Mouse (Mus musculus): Measurements from ENCODE around the gene Ifitm6.
"Not testable (repeated sequence)": the region's sequence is repeated elsewhere in the genome, so short reads cannot be mapped to it uniquely, and the experiment has no call there.

Gene Ifitm6

GRCm38 (mm10) chr7:140971479-140972171 lies 46.1 kb downstream of the Ifitm6 start:
- no peak for DNase-seq (ENCODE audit: low read depth, low spot score)

- DNase-seq (ENCODE audit: low read depth, low spot score), result no peak
Measured at GRCm38 (mm10) chr7:140970931-140971330, 46.8 kb downstream of the Ifitm6 start.

GRCm38 (mm10) chr7:140968710-140969109 lies 49.0 kb downstream of the Ifitm6 start:
- not testable (repeated sequence) for DNase-seq (ENCODE audit: low read depth, low spot score)

- DNase-seq (ENCODE audit: low read depth, low spot score), result peak; percentile 65
Measured at GRCm38 (mm10) chr7:140967862-140968591, 49.7 kb downstream of the Ifitm6 start.

GRCm38 (mm10) chr7:140966921-140967320 lies 50.8 kb downstream of the Ifitm6 start, which contains the start of gene Ifitm1:
Ifitm1 (plus strand) TSS chr7:140967221.
- no peak for DNase-seq (ENCODE audit: low read depth, low spot score)
